Mouse (Mus musculus) adrenal gland, postnatal 10 days (tissue): ENCODE data around the gene Gm20890. TPM values are rescaled to one million over a fixed set of nuclear protein-coding genes. Genes with fewer than 3 reads are reported as not detected.
"Not testable (repeated sequence)": the region's sequence is repeated elsewhere in the genome, so short reads cannot be mapped to it uniquely, and the experiment has no call there.

ENCODE experiments used
- DNase-seq: peaks from one replicate; pipeline ENCODE4 v3.0.0; 2021; ENCODE audit warnings: mixed read lengths
- long read RNA-seq, 2 experiments: library from polyadenylated mRNA; stranded (forward); transcript quantifications; one replicate each; pipeline ENCODE4 v2.0.0; 2021
- total RNA-seq, 2 experiments: library from RNA; stranded (reverse); gene quantifications; 2 replicates each; pipeline ENCODE4 v1.2.3; 2021

The Gm20890 gene
- not detected for total RNA-seq
- long read RNA-seq, experiment 1 = 0 reads
- long read RNA-seq, experiment 2 = 0 reads

GRCm38 (mm10) chrY:26776699-26777098 is at the start of gene Gm20890:
Gene Gm20890 (minus strand): TSS chrY:26776799.
- DNase-seq = not testable (repeated sequence)
